Mouse (Mus musculus): ENCODE results near the gene Cmpk2. TPM values are rescaled to one million over a fixed set of nuclear protein-coding genes. Genes with fewer than 3 reads are reported as not detected.

The Cmpk2 gene
- polyA plus RNA-seq, 1 experiment from 2014 or later, result 2.4 TPM

GRCm38 (mm10) chr12:26525698-26526026 is 56.7 kb downstream of the Cmpk2 start:
- POLR2A ChIA-PET, result no interaction called here
- TF ChIP-seq CTCF (IDR thresholded peaks at IDR 0.05), result no peak
- ATAC-seq (no peak), DNase-seq (ENCODE audit: low read depth, low spot score) (peak; percentile 42)
- no peaks in the 10 kb centered on the region for H3K27me3 ChIP-seq
- CTCF ChIA-PET, result interaction anchor here (0.7 kb wide), 1 partner anchor 99 kb away, joined by 3 read pairs; no protein-coding TSS in a partner anchor
- in situ Hi-C loops (cut with MboI; ENCODE audit: low pct_unique_long_range_greater_than_20kb), result loop anchor here (25.0 kb wide), 1 partner anchor 962 kb away; no protein-coding TSS in a partner anchor

Other genes starting within 250 kb of the Cmpk2 start
- gene Rnf144a, start 54.0 kb upstream of the Cmpk2 start, polyA plus RNA-seq (2021), result 8.4 TPM
- 0.28 TPM for gene Rsad2, start 12.8 kb upstream of the Cmpk2 start, polyA plus RNA-seq (2021)

All from Patski (cell line).